Mouse (Mus musculus): ENCODE measurements around the gene Wfikkn1. TPM values are rescaled to one million over a fixed set of nuclear protein-coding genes. Genes with fewer than 3 reads are reported as not detected.

The Wfikkn1 gene
- polyA plus RNA-seq, 1 experiment = 1.4 TPM

GRCm38 (mm10) chr17:25887467-25887866, 6.8 kb upstream of the Wfikkn1 start:
- H3K27ac ChIP-seq (ENCODE audit: insufficient read depth, low read depth, low read length) = no peak overlapping the region
- TF ChIP-seq CTCF (IDR thresholded peaks at IDR 0.05; ENCODE audit: low read depth, low read length) = no peak
- TF ChIP-seq POLR2A (IDR thresholded peaks at IDR 0.05; ENCODE audit: borderline replicate concordance, low read depth, low read length) = no peak
- no peaks in the 10 kb centered on the region for H3K4me1 ChIP-seq (ENCODE audit: control insufficient read depth, insufficient read depth, low read length)
- H3K4me3 ChIP-seq (ENCODE audit: insufficient read depth, low read length) = no peak overlapping the region

DNA sequence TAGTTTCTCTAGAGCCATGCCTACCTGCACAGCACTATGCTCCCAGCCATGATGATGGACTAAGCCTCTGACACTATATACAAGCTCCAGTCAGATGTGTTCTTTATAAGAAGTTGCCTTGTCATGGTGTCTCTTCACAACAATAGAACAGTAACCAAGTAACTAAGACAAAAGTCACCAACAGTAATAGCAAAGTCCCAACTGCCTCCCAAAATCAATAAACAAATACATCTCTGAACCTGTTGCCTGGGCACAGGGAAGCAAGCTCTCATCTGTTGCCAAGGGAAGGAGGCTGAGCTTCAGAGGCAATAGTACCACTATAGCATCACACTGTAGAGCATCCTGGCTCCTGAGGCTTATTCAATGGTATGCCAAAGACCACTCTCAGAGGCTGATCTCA, 6.1 kb upstream of the Wfikkn1 start:
- Histone ChIP-seq H3K4me1 (ENCODE audit: control insufficient read depth, insufficient read depth, low read length) (no peaks in the 10 kb centered on the region), H3K4me3 (ENCODE audit: insufficient read depth, low read length) (no peak overlapping the region), H3K27ac (ENCODE audit: insufficient read depth, low read depth, low read length) (no peak overlapping the region)
- TF ChIP-seq CTCF (IDR thresholded peaks at IDR 0.05; ENCODE audit: low read depth, low read length) (no peak), POLR2A (IDR thresholded peaks at IDR 0.05; ENCODE audit: borderline replicate concordance, low read depth, low read length) (no peak)

DNA sequence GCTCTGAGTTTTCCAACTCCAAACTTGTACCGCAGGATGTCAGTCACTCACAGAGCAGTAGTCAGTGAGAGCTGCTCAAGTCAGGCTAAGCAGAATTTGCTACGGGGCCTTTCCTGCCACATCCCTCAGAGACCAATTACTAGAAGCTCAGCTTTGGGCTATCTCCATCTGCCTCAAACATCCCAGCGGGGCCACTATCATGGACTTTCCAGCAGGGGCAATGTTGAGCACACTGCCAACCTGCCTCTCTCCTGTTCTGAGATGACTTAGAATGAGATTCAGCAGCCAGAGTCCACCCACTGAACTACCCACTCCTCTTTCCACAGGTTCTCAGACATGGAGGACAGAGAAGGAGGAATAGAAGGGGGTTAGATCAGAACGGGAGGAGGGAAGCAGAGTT, 5.0 kb upstream of the Wfikkn1 start:
- no peak overlapping the region for H3K27ac ChIP-seq (ENCODE audit: insufficient read depth, low read depth, low read length)
- TF ChIP-seq POLR2A (IDR thresholded peaks at IDR 0.05; ENCODE audit: borderline replicate concordance, low read depth, low read length) (no peak), CTCF (IDR thresholded peaks at IDR 0.05; ENCODE audit: low read depth, low read length) (no peak)
- H3K4me3 ChIP-seq (ENCODE audit: insufficient read depth, low read length) = no peak overlapping the region
- no peaks in the 10 kb centered on the region for H3K4me1 ChIP-seq (ENCODE audit: control insufficient read depth, insufficient read depth, low read length)

- Histone ChIP-seq H3K4me3 (ENCODE audit: insufficient read depth, low read length) (no peak overlapping the region), H3K27ac (ENCODE audit: insufficient read depth, low read depth, low read length) (no peak overlapping the region), H3K4me1 (ENCODE audit: control insufficient read depth, insufficient read depth, low read length) (no peaks in the 10 kb centered on the region)
- TF ChIP-seq POLR2A (IDR thresholded peaks at IDR 0.05; ENCODE audit: borderline replicate concordance, low read depth, low read length) (no peak), CTCF (IDR thresholded peaks at IDR 0.05; ENCODE audit: low read depth, low read length) (no peak)
Measured at GRCm38 (mm10) chr17:25883824-25884223, 3.2 kb upstream of the Wfikkn1 start.

DNA sequence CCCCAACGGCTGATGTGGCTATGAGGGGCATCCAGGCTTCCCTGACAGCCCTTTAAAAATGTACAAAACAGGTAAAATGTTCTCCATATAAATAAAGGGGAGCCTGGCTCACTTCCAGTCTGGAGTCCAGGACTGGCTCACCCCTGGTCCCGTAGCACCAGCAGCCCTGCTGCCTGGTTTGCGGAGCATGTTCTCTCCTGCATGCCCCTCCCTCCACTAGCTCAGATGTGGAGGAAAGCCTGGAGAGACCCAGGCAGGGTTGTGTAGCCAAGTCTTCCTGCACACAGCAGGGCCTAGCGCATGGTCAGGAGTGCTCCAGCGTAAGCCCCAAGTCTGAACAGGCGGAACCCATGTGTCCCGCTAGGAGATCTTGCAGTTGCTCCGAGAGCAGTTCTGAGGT, 2.6 kb upstream of the Wfikkn1 start:
- H3K27ac ChIP-seq (ENCODE audit: insufficient read depth, low read depth, low read length) = no peak overlapping the region
- TF ChIP-seq POLR2A (IDR thresholded peaks at IDR 0.05; ENCODE audit: borderline replicate concordance, low read depth, low read length) (no peak), CTCF (IDR thresholded peaks at IDR 0.05; ENCODE audit: low read depth, low read length) (no peak)
- H3K4me3 ChIP-seq (ENCODE audit: insufficient read depth, low read length) = no peak overlapping the region
- H3K4me1 ChIP-seq (ENCODE audit: control insufficient read depth, insufficient read depth, low read length) = no peaks in the 10 kb centered on the region

DNA sequence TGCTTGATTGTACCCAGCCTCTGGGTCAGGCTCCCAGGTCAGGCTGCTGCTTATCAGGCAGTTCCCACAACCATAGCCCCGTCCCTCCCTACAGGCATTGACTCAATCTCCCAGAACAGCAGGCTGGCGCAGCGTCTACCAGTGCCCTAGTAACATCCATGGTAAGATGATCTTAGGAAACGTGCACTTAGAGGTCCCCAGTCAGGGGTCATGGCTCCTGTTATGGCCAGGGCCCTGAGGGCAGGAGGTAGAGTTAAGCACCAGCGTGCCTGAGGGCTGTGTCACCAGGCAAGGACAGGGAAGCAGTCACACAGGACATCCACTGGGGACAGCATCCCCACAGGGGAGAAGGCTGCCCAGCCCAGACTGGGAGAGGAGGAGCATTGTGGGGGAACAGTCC, 1.6 kb upstream of the Wfikkn1 start:
- Histone ChIP-seq H3K4me3 (ENCODE audit: insufficient read depth, low read length) (no peak overlapping the region), H3K4me1 (ENCODE audit: control insufficient read depth, insufficient read depth, low read length) (no peaks in the 10 kb centered on the region), H3K27ac (ENCODE audit: insufficient read depth, low read depth, low read length) (no peak overlapping the region)
- TF ChIP-seq POLR2A (IDR thresholded peaks at IDR 0.05; ENCODE audit: borderline replicate concordance, low read depth, low read length) (no peak), CTCF (IDR thresholded peaks at IDR 0.05; ENCODE audit: low read depth, low read length) (no peak)

- H3K4me1 ChIP-seq (ENCODE audit: control insufficient read depth, insufficient read depth, low read length) = 0 out of 2 replicates have a peak, but pooled peaks cover 3% of the 10 kb centered on the region
- TF ChIP-seq CTCF (IDR thresholded peaks at IDR 0.05; ENCODE audit: low read depth, low read length) (no peak), POLR2A (IDR thresholded peaks at IDR 0.05; ENCODE audit: borderline replicate concordance, low read depth, low read length) (no peak)
- no peak overlapping the region for H3K4me3 ChIP-seq (ENCODE audit: insufficient read depth, low read length)
- H3K27ac ChIP-seq (ENCODE audit: insufficient read depth, low read depth, low read length) = no peak overlapping the region
Measured at GRCm38 (mm10) chr17:25881691-25882090, 1.0 kb upstream of the Wfikkn1 start.

DNA sequence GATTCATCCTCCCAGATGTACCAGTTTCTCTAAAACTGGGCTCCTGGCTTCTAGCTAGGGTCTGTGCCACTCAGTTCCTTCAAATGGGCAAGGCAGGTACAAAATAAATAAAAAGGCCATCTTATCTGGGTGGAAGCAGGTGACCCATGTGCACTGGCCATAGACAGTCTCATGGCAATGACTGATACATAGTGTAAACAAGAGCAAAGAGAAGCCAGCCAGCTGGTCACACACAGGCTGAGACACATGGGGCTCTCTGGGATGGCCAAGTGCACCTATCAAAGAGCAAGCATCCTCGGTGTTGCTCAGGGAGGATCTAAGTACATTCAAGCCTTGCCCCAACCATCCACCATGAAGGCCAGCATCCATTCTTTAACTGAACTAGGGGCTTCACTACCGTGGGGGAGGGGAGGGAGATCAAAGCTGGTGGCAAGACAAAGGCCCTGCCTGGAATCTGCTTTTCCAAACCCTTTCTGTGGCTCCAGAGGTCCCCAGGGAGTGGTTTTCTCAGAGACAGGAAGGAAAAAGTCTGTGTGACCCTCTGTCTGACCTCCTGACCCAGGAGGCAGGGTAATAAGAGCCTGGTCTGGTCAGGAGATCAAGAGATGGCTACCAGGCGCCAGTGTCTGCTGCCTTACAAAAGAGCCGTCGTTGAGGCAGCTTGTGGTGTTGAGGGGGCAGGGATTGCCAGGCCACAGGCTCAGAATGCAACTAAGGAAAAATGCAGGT, 419 bp upstream of the Wfikkn1 start:
- Histone ChIP-seq H3K4me3 (ENCODE audit: insufficient read depth, low read length) (no peak overlapping the region), H3K27ac (ENCODE audit: insufficient read depth, low read depth, low read length) (no peak overlapping the region), H3K4me1 (ENCODE audit: control insufficient read depth, insufficient read depth, low read length) (peaks cover 7% of the 10 kb centered on the region)
- TF ChIP-seq CTCF (IDR thresholded peaks at IDR 0.05; ENCODE audit: low read depth, low read length) (no peak), POLR2A (IDR thresholded peaks at IDR 0.05; ENCODE audit: borderline replicate concordance, low read depth, low read length) (no peak)

DNA sequence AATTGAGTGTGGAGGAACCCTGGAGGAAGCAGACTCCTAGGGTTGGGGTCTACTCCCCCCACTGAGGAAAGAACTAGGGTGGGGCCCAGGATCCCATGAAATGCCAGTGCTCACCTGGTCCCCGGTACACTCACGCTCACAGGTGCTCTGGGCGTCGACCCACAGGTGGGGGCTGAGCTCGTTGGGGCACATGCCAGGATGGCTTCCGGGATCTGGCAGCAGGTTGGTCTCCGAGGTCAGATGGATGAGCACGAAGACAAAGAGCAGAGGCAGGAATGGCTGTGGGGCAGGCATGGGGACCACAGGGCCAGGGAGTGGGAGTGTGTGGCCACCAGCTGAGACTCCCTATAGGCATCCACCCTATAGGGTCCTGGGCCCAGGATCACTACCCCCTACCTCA, 908 bp downstream of the Wfikkn1 start:
- Histone ChIP-seq H3K4me3 (ENCODE audit: insufficient read depth, low read length) (no peak overlapping the region), H3K27ac (ENCODE audit: insufficient read depth, low read depth, low read length) (no peak overlapping the region), H3K4me1 (ENCODE audit: control insufficient read depth, insufficient read depth, low read length) (peaks cover 10% of the 10 kb centered on the region)
- TF ChIP-seq CTCF (IDR thresholded peaks at IDR 0.05; ENCODE audit: low read depth, low read length) = no peak
- no peak for TF ChIP-seq POLR2A (IDR thresholded peaks at IDR 0.05; ENCODE audit: borderline replicate concordance, low read depth, low read length)

DNA sequence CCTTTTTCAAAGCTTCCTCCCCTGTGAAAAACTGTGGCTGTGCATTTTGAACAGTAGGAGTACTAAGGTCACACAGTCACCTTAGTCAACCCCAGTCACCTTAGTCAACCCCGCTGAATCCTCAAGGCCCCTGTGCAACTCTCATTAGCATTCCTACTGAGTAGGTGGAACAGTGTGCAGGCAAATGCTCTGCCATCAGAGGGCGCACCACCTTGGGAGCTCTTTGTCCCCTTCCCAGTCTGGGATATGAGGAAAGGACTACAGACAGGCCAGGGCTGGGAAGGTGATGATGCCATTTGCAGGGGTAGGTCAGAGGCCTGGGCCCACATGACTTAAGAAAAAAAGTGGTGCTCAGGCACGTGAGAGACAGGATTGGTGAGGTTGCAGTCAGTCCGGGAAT, 1.4 kb downstream of the Wfikkn1 start:
- Histone ChIP-seq H3K27ac (ENCODE audit: insufficient read depth, low read depth, low read length) (no peak overlapping the region), H3K4me1 (ENCODE audit: control insufficient read depth, insufficient read depth, low read length) (peaks cover 10% of the 10 kb centered on the region), H3K4me3 (ENCODE audit: insufficient read depth, low read length) (no peak overlapping the region)
- TF ChIP-seq CTCF (IDR thresholded peaks at IDR 0.05; ENCODE audit: low read depth, low read length) = peak; percentile 58
- TF ChIP-seq POLR2A (IDR thresholded peaks at IDR 0.05; ENCODE audit: borderline replicate concordance, low read depth, low read length) = no peak
